Mouse (Mus musculus) liver, embryonic 13.5 days (tissue): ENCODE results near the gene Cdr2l. TPM values are rescaled to one million over a fixed set of nuclear protein-coding genes. Genes with fewer than 3 reads are reported as not detected.

ENCODE experiments used
- ATAC-seq: fragments of 200-750 bp; cut with Nextera tagmentation; 2 replicates; pipeline ENCODE4 v1.8.0; 2017; ENCODE audit warnings: low read depth, mild to moderate bottlenecking, moderate number of reproducible peaks, moderate library complexity
- DNase-seq: peaks from one replicate; pipeline ENCODE4 v3.0.0; 2022
- H3K27ac ChIP-seq: fragments of 300-500 bp; sonication (generic); 2 replicates; pipeline ENCODE4 v1.5.1; 2015; ENCODE audit warnings: moderate library complexity, mild to moderate bottlenecking, inconsistent platforms
- H3K27me3 ChIP-seq: fragments of 300-500 bp; sonication (generic); 2 replicates; pipeline ENCODE4 v1.6.1; 2015; ENCODE audit warnings: mild to moderate bottlenecking, inconsistent platforms
- H3K36me3 ChIP-seq: fragments of 300-500 bp; sonication (generic); 2 replicates; pipeline ENCODE4 v1.6.1; 2015; ENCODE audit warnings: mild to moderate bottlenecking, inconsistent platforms
- H3K4me1 ChIP-seq: fragments of 300-500 bp; sonication (generic); replicated peaks from 2 replicates; pipeline ENCODE4 v1.6.1; 2015; ENCODE audit warnings: inconsistent platforms
- H3K4me2 ChIP-seq: fragments of 300-500 bp; sonication (generic); 2 replicates; pipeline ENCODE4 v1.6.1; 2015; ENCODE audit warnings: inconsistent platforms, mild to moderate bottlenecking, moderate library complexity
- H3K4me3 ChIP-seq: fragments of 300-500 bp; sonication (generic); replicated peaks from 2 replicates; pipeline ENCODE4 v1.5.1; 2015; ENCODE audit warnings: mild to moderate bottlenecking, inconsistent platforms
- H3K9ac ChIP-seq: fragments of 300-500 bp; sonication (generic); 2 replicates; pipeline ENCODE4 v1.6.1; 2015; ENCODE audit warnings: mild to moderate bottlenecking, inconsistent platforms
- H3K9me3 ChIP-seq: fragments of 300-500 bp; sonication (generic); replicated peaks from 2 replicates; pipeline ENCODE4 v1.6.1; 2016; ENCODE audit warnings: inconsistent platforms
- WGBS: fragments of 180-500 bp; shearing (Covaris S2); methylation state at CpG from one replicate; pipeline ENCODE4 v1.1.7; 2015; ENCODE audit not compliant: insufficient replicate concordance; 5-methylcytosine and 5-hydroxymethylcytosine counted together
- polyA plus RNA-seq: library from polyadenylated mRNA; unstranded; fragments of >200 nt; fragmentation: Nextera tagmentation; extraction: Ambion mirVana; gene quantifications from 2 replicates; pipeline ENCODE4 v1.2.1, GENCODE M21; 2015

Gene Cdr2l
- 1.5 and 1.7 TPM in 2 replicates for polyA plus RNA-seq

GRCm38 (mm10) chr11:115381743-115382539 lies at the start of gene Cdr2l:
Cdr2l (plus strand) TSS chr11:115381916.
- Histone ChIP-seq H3K4me1 (no peaks in the 10 kb centered on the region), H3K4me2 (peak within 1 kb of the TSS; percentile 70), H3K9ac (peak within 1 kb of the TSS; percentile 59), H3K36me3 (no peaks in the 10 kb centered on the region), H3K4me3 (peak within 1 kb of the TSS; percentile 60), H3K27ac (no peak within 1 kb of the TSS), H3K9me3 (no peaks in the 10 kb centered on the region), H3K27me3 (peaks cover 76% of the 10 kb centered on the region)
- 1% methylated on average over 76 of the region's 76 CpGs for WGBS
- DNase-seq (peak; percentile 29), ATAC-seq (peak; percentile 61)

GRCm38 (mm10) chr11:115334531-115334930 lies 47.2 kb upstream of the Cdr2l start, which contains the start of gene Otop3:
Otop3 (plus strand) TSS chr11:115334731.
- 5% methylated on average over 29 of the region's 29 CpGs for WGBS
- no peak for DNase-seq
- Histone ChIP-seq H3K4me3 (no peak within 1 kb of the TSS), H3K27ac (no peak within 1 kb of the TSS), H3K27me3 (peaks cover 84% of the 10 kb centered on the region), H3K4me2 (peak within 1 kb of the TSS; percentile 30; the same call in 1 of the 2 replicates), H3K36me3 (no peaks in the 10 kb centered on the region), H3K9ac (no peak within 1 kb of the TSS), H3K4me1 (no peaks in the 10 kb centered on the region), H3K9me3 (no peaks in the 10 kb centered on the region)
- ATAC-seq: no peak

- H3K27me3 ChIP-seq: peaks cover 82% of the 10 kb centered on the region
- no peaks in the 10 kb centered on the region for H3K36me3 ChIP-seq
- no peak overlapping the region for H3K4me2 ChIP-seq
- DNase-seq: no peak
- WGBS: 43% methylated on average over 12 of the region's 12 CpGs
- no peak overlapping the region for H3K27ac ChIP-seq
- no peak overlapping the region for H3K4me3 ChIP-seq
- no peak overlapping the region for H3K9ac ChIP-seq
- H3K4me1 ChIP-seq: no peaks in the 10 kb centered on the region
- H3K9me3 ChIP-seq: no peaks in the 10 kb centered on the region
- no peak for ATAC-seq
Observed at GRCm38 (mm10) chr11:115335223-115335622, 46.5 kb upstream of the Cdr2l start.

DNA sequence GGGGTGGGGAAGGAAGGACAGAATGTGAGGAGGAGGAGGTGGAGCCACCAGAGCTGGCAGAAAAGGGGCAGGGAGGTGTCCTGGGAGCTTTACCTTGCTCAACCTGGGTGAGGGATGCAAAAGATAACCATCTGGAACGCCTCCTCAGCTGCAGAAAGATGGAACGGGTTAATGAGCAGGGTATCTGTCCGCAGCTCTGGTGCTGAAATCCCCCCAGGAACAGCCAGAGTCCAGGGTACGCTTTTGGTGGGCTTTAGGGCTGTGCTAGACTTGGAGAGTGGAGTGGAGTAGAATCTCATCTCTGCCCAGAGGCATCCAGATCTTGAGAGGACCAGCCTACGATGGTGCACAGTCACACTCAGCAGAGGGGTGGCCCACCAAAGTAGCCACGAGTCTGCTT lies 45.6 kb upstream of the Cdr2l start:
- no peak overlapping the region for H3K4me3 ChIP-seq
- no peak overlapping the region for H3K4me2 ChIP-seq
- peaks cover 76% of the 10 kb centered on the region for H3K27me3 ChIP-seq
- no peak overlapping the region for H3K27ac ChIP-seq
- H3K9ac ChIP-seq: no peak overlapping the region
- H3K4me1 ChIP-seq: no peaks in the 10 kb centered on the region
- DNase-seq: no peak
- 14% methylated on average over 6 of the region's 6 CpGs for WGBS
- no peaks in the 10 kb centered on the region for H3K36me3 ChIP-seq
- ATAC-seq: no peak
- no peaks in the 10 kb centered on the region for H3K9me3 ChIP-seq

- H3K9me3 ChIP-seq: no peaks in the 10 kb centered on the region
- peaks cover 63% of the 10 kb centered on the region for H3K27me3 ChIP-seq
- H3K4me2 ChIP-seq: no peak overlapping the region
- no peak for ATAC-seq
- no peak overlapping the region for H3K4me3 ChIP-seq
- H3K27ac ChIP-seq: no peak overlapping the region
- H3K9ac ChIP-seq: no peak overlapping the region
- no peaks in the 10 kb centered on the region for H3K36me3 ChIP-seq
- H3K4me1 ChIP-seq: no peaks in the 10 kb centered on the region
- DNase-seq: no peak
- 14% methylated on average over 3 of the region's 3 CpGs for WGBS
Observed at GRCm38 (mm10) chr11:115337350-115337749, 44.4 kb upstream of the Cdr2l start.

DNA sequence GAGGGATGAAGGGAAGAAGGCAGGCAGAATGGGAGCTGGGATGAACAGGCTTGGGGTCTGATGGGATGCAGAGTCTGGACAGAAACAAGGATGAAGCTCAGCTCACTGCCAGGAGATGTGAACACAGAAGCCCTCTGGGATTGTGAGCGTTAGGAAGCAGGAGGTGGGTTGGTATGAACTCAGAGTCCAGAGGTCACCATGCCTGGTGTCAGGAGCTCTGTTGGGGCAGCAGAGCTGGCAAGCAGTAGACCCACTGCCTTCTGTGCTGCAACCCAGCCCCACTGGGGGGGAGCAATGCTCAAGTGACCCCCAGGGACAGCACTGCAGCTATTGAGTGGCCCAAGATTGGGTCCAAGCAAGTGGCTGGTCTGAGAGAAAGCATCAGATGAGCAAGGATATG lies 43.9 kb upstream of the Cdr2l start:
- Histone ChIP-seq H3K4me1 (no peaks in the 10 kb centered on the region), H3K9me3 (no peaks in the 10 kb centered on the region), H3K9ac (no peak overlapping the region), H3K4me2 (no peak overlapping the region), H3K36me3 (no peaks in the 10 kb centered on the region), H3K27ac (no peak overlapping the region), H3K4me3 (no peak overlapping the region), H3K27me3 (peaks cover 59% of the 10 kb centered on the region)
- no peak for ATAC-seq
- 57% methylated on average over 1 of the region's 1 CpGs for WGBS
- no peak for DNase-seq

DNA sequence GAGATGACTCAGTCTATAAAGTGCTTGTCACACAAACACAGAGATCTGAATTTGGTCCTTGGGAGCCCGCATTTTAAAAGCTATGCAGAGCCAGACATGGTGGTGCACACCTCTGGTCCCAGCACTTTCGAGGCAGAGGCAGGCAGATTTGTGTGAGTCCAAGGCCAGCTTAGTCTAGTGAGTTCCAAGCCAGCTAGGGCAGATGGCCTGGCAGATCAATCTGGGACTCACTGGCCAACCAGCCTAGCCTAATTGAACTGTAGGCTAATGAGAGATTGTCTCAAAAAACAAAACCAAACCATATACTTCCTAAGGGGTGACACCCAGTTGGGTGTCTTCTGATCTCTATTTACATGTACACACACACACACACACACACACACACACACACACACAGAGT lies 40.5 kb upstream of the Cdr2l start:
- no peak for DNase-seq
- no peak overlapping the region for H3K27ac ChIP-seq
- no peak overlapping the region for H3K4me2 ChIP-seq
- peaks cover 56% of the 10 kb centered on the region for H3K27me3 ChIP-seq
- H3K9ac ChIP-seq: no peak overlapping the region
- no peak for ATAC-seq
- no peaks in the 10 kb centered on the region for H3K9me3 ChIP-seq
- H3K36me3 ChIP-seq: no peaks in the 10 kb centered on the region
- H3K4me1 ChIP-seq: 0 out of 2 replicates have a peak, but pooled peaks cover 3% of the 10 kb centered on the region
- WGBS: 47% methylated on average over 2 of the region's 2 CpGs
- H3K4me3 ChIP-seq: no peak overlapping the region

DNA sequence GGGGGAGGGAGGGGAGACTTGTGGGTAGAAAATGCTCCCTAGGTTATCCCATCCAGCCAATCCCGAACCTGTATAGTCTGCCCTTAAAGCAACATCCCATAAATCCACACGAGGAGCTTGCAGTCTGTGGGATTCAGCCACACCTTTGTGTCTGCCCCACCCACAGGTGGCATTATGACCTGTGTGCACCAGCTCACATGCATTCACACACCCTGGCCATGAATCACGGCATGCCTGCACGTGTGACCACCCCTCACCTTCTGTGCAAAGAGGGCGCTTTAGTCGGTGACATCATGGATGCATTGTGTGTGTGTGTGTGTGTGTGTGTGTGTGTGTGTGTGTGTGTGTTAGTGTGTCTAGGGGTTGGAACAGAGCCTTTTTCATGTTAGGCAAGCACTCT lies 39.9 kb upstream of the Cdr2l start:
- H3K36me3 ChIP-seq: no peaks in the 10 kb centered on the region
- H3K27me3 ChIP-seq: peaks cover 55% of the 10 kb centered on the region
- ATAC-seq: no peak
- no peak overlapping the region for H3K4me2 ChIP-seq
- 52% methylated on average over 6 of the region's 6 CpGs for WGBS
- H3K9me3 ChIP-seq: no peaks in the 10 kb centered on the region
- no peak overlapping the region for H3K4me3 ChIP-seq
- DNase-seq: no peak
- 0 out of 2 replicates have a peak, but pooled peaks cover 3% of the 10 kb centered on the region for H3K4me1 ChIP-seq
- no peak overlapping the region for H3K27ac ChIP-seq
- H3K9ac ChIP-seq: no peak overlapping the region

GRCm38 (mm10) chr11:115344967-115345366 lies 36.7 kb upstream of the Cdr2l start:
- peaks cover 13% of the 10 kb centered on the region for H3K4me1 ChIP-seq
- ATAC-seq (no peak), DNase-seq (no peak)
- H3K9ac ChIP-seq: no peak overlapping the region
- H3K4me3 ChIP-seq: no peak overlapping the region
- H3K36me3 ChIP-seq: no peaks in the 10 kb centered on the region
- H3K27me3 ChIP-seq: peaks cover 57% of the 10 kb centered on the region
- WGBS: 9% methylated on average over 12 of the region's 12 CpGs
- H3K9me3 ChIP-seq: no peaks in the 10 kb centered on the region
- H3K27ac ChIP-seq: no peak overlapping the region
- H3K4me2 ChIP-seq: no peak overlapping the region

- WGBS: 32% methylated on average over 7 of the region's 7 CpGs
- DNase-seq (no peak), ATAC-seq (no peak)
- H3K4me2 ChIP-seq: no peak overlapping the region
- no peak overlapping the region for H3K9ac ChIP-seq
- H3K4me3 ChIP-seq: no peak overlapping the region
- no peaks in the 10 kb centered on the region for H3K9me3 ChIP-seq
- H3K27me3 ChIP-seq: peaks cover 63% of the 10 kb centered on the region
- no peak overlapping the region for H3K27ac ChIP-seq
- no peaks in the 10 kb centered on the region for H3K36me3 ChIP-seq
- peaks cover 13% of the 10 kb centered on the region for H3K4me1 ChIP-seq
Observed at GRCm38 (mm10) chr11:115345515-115345914, 36.2 kb upstream of the Cdr2l start.

GRCm38 (mm10) chr11:115348681-115349248 lies 33.0 kb upstream of the Cdr2l start:
- Histone ChIP-seq H3K27ac (no peak overlapping the region), H3K4me3 (no peak overlapping the region), H3K4me1 (peaks cover 13% of the 10 kb centered on the region), H3K9me3 (no peaks in the 10 kb centered on the region), H3K9ac (no peak overlapping the region), H3K36me3 (no peaks in the 10 kb centered on the region), H3K27me3 (peaks cover 72% of the 10 kb centered on the region), H3K4me2 (0 out of 2 replicates have a peak overlapping the region, but pooled peaks have one; percentile 21)
- ATAC-seq (peak; percentile 51), DNase-seq (peak; percentile 29)
- WGBS: 33% methylated on average over 17 of the region's 17 CpGs
